Mouse (Mus musculus): ENCODE measurements around the gene Lcmt1. TPM values are rescaled to one million over a fixed set of nuclear protein-coding genes. Genes with fewer than 3 reads are reported as not detected.

Lcmt1 gene
- polyA plus RNA-seq, 1 experiment from 2014 or later = 27.2 TPM

- H3K9me3 ChIP-seq (ENCODE audit: control insufficient read depth, low read length) = no peaks in the 10 kb centered on the region
- no peak overlapping the region for H3K4me2 ChIP-seq (replicated peaks; ENCODE audit: low read depth)
- no peak overlapping the region for H3K4me3 ChIP-seq (ENCODE audit: low read depth, low read length)
- no peaks in the 10 kb centered on the region for H3K27me3 ChIP-seq (ENCODE audit: control insufficient read depth, insufficient read depth, low read length)
- H3K36me3 ChIP-seq (ENCODE audit: control insufficient read depth, insufficient read depth, low read length) = no peaks in the 10 kb centered on the region
- WGBS = 69% methylated on average over 5 of the region's 5 CpGs
- no peak for ATAC-seq (ENCODE audit: low FRiP score, low TSS enrichment)
- DNase-seq (ENCODE audit: low spot score) = no peak
- no peak for TF ChIP-seq EP300 (optimal IDR thresholded peaks at IDR 0.05)
- no peak for TF ChIP-seq CTCF (IDR thresholded peaks at IDR 0.05; ENCODE audit: low read depth)
- no peak overlapping the region for H3K9ac ChIP-seq (ENCODE audit: low read length)
- H3K27ac ChIP-seq (replicated peaks) = no peak overlapping the region
- no peaks in the 10 kb centered on the region for H3K4me1 ChIP-seq (replicated peaks; ENCODE audit: control insufficient read depth, insufficient read depth)
These were observed 15.7 kb upstream of the Lcmt1 start for GRCm38 (mm10) chr7:123353879-123354278.

GRCm38 (mm10) chr7:123354392-123354791, 15.2 kb upstream of the Lcmt1 start:
- ATAC-seq (ENCODE audit: low FRiP score, low TSS enrichment) (no peak), DNase-seq (ENCODE audit: low spot score) (no peak)
- no peaks in the 10 kb centered on the region for H3K9me3 ChIP-seq (ENCODE audit: control insufficient read depth, low read length)
- no peaks in the 10 kb centered on the region for H3K27me3 ChIP-seq (ENCODE audit: control insufficient read depth, insufficient read depth, low read length)
- H3K27ac ChIP-seq (replicated peaks) = no peak overlapping the region
- TF ChIP-seq CTCF (IDR thresholded peaks at IDR 0.05; ENCODE audit: low read depth) (no peak), EP300 (optimal IDR thresholded peaks at IDR 0.05) (no peak)
- no peak overlapping the region for H3K9ac ChIP-seq (ENCODE audit: low read length)
- H3K36me3 ChIP-seq (ENCODE audit: control insufficient read depth, insufficient read depth, low read length) = no peaks in the 10 kb centered on the region
- H3K4me1 ChIP-seq (replicated peaks; ENCODE audit: control insufficient read depth, insufficient read depth) = no peaks in the 10 kb centered on the region
- no peak overlapping the region for H3K4me3 ChIP-seq (ENCODE audit: low read depth, low read length)
- H3K4me2 ChIP-seq (replicated peaks; ENCODE audit: low read depth) = no peak overlapping the region
- WGBS = 72% methylated on average over 5 of the region's 5 CpGs

GRCm38 (mm10) chr7:123354851-123355250, 14.7 kb upstream of the Lcmt1 start:
- no peaks in the 10 kb centered on the region for H3K27me3 ChIP-seq (ENCODE audit: control insufficient read depth, insufficient read depth, low read length)
- 93% methylated on average over 2 of the region's 2 CpGs for WGBS
- H3K36me3 ChIP-seq (ENCODE audit: control insufficient read depth, insufficient read depth, low read length) = no peaks in the 10 kb centered on the region
- no peaks in the 10 kb centered on the region for H3K9me3 ChIP-seq (ENCODE audit: control insufficient read depth, low read length)
- ATAC-seq (ENCODE audit: low FRiP score, low TSS enrichment) (no peak), DNase-seq (ENCODE audit: low spot score) (no peak)
- no peak overlapping the region for H3K4me2 ChIP-seq (replicated peaks; ENCODE audit: low read depth)
- no peak overlapping the region for H3K27ac ChIP-seq (replicated peaks)
- H3K4me1 ChIP-seq (replicated peaks; ENCODE audit: control insufficient read depth, insufficient read depth) = no peaks in the 10 kb centered on the region
- no peak for TF ChIP-seq CTCF (IDR thresholded peaks at IDR 0.05; ENCODE audit: low read depth)
- no peak for TF ChIP-seq EP300 (optimal IDR thresholded peaks at IDR 0.05)
- no peak overlapping the region for H3K4me3 ChIP-seq (ENCODE audit: low read depth, low read length)
- no peak overlapping the region for H3K9ac ChIP-seq (ENCODE audit: low read length)

GRCm38 (mm10) chr7:123356158-123356557, 13.4 kb upstream of the Lcmt1 start:
- TF ChIP-seq EP300 (optimal IDR thresholded peaks at IDR 0.05) (no peak), CTCF (IDR thresholded peaks at IDR 0.05; ENCODE audit: low read depth) (no peak)
- no peaks in the 10 kb centered on the region for H3K27me3 ChIP-seq (ENCODE audit: control insufficient read depth, insufficient read depth, low read length)
- H3K4me2 ChIP-seq (replicated peaks; ENCODE audit: low read depth) = no peak overlapping the region
- ATAC-seq (ENCODE audit: low FRiP score, low TSS enrichment) (no peak), DNase-seq (ENCODE audit: low spot score) (no peak)
- WGBS = 85% methylated on average over 3 of the region's 3 CpGs
- H3K9ac ChIP-seq (ENCODE audit: low read length) = no peak overlapping the region
- no peaks in the 10 kb centered on the region for H3K36me3 ChIP-seq (ENCODE audit: control insufficient read depth, insufficient read depth, low read length)
- no peaks in the 10 kb centered on the region for H3K9me3 ChIP-seq (ENCODE audit: control insufficient read depth, low read length)
- H3K4me3 ChIP-seq (ENCODE audit: low read depth, low read length) = no peak overlapping the region
- no peaks in the 10 kb centered on the region for H3K4me1 ChIP-seq (replicated peaks; ENCODE audit: control insufficient read depth, insufficient read depth)
- H3K27ac ChIP-seq (replicated peaks) = no peak overlapping the region

DNA sequence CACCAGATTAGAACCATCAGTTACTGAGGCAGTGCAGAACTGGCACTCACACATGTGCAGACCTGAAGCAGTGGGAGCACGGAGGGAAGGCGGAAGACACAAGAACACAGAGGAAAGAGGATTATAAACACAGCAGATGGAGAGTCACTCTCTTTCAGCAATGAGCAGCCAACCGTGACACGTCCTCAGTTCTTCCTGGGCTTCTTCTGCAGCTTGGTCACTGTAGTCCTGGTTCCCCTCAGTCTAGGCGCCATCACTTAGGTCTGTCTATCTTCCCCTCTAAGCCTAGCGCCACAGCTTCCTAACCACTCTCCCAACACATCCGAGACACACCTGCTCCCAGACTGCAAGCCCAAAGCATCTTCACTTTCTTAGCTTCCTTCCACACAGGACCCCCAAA, 10.5 kb upstream of the Lcmt1 start:
- Histone ChIP-seq H3K4me2 (replicated peaks; ENCODE audit: low read depth) (no peak overlapping the region), H3K36me3 (ENCODE audit: control insufficient read depth, insufficient read depth, low read length) (no peaks in the 10 kb centered on the region), H3K9me3 (ENCODE audit: control insufficient read depth, low read length) (no peaks in the 10 kb centered on the region), H3K27me3 (ENCODE audit: control insufficient read depth, insufficient read depth, low read length) (no peaks in the 10 kb centered on the region), H3K9ac (ENCODE audit: low read length) (no peak overlapping the region), H3K4me3 (ENCODE audit: low read depth, low read length) (no peak overlapping the region), H3K4me1 (replicated peaks; ENCODE audit: control insufficient read depth, insufficient read depth) (no peaks in the 10 kb centered on the region), H3K27ac (replicated peaks) (no peak overlapping the region)
- no peak for ATAC-seq (ENCODE audit: low FRiP score, low TSS enrichment)
- no peak for DNase-seq (ENCODE audit: low spot score)
- TF ChIP-seq EP300 (optimal IDR thresholded peaks at IDR 0.05) (no peak), CTCF (IDR thresholded peaks at IDR 0.05; ENCODE audit: low read depth) (no peak)
- whole genome bisulfite sequencing = 87% methylated on average over 7 of the region's 7 CpGs

- no peak for ATAC-seq (ENCODE audit: low FRiP score, low TSS enrichment)
- Histone ChIP-seq H3K9ac (ENCODE audit: low read length) (no peak overlapping the region), H3K4me2 (replicated peaks; ENCODE audit: low read depth) (no peak overlapping the region), H3K4me1 (replicated peaks; ENCODE audit: control insufficient read depth, insufficient read depth) (no peaks in the 10 kb centered on the region), H3K9me3 (ENCODE audit: control insufficient read depth, low read length) (no peaks in the 10 kb centered on the region), H3K27me3 (ENCODE audit: control insufficient read depth, insufficient read depth, low read length) (no peaks in the 10 kb centered on the region), H3K27ac (replicated peaks) (no peak overlapping the region), H3K36me3 (ENCODE audit: control insufficient read depth, insufficient read depth, low read length) (no peaks in the 10 kb centered on the region), H3K4me3 (ENCODE audit: low read depth, low read length) (no peak overlapping the region)
- DNase-seq (ENCODE audit: low spot score) = no peak
- WGBS = 85% methylated on average over 5 of the region's 5 CpGs
- TF ChIP-seq CTCF (IDR thresholded peaks at IDR 0.05; ENCODE audit: low read depth) (no peak), EP300 (optimal IDR thresholded peaks at IDR 0.05) (no peak)
These were observed 9.4 kb upstream of the Lcmt1 start for GRCm38 (mm10) chr7:123360185-123360584.

Data from stomach, postnatal 0 days (tissue).